Mouse (Mus musculus) urinary bladder, postnatal 25 days (tissue): ENCODE measurements at regions not wholly inside any gene's neighbourhood (a gene's known extent, or its start where the extent isn't known, plus 50 kb on each side); places are given as distances from the start of the nearest gene placed in this dataset.
"Not testable (repeated sequence)": the region's sequence is repeated elsewhere in the genome, so short reads cannot be mapped to it uniquely, and the experiment has no call there.

ENCODE experiments used
- DNase-seq: peaks from one replicate; pipeline ENCODE4 v3.0.0; 2022; ENCODE audit warnings: low spot score

- DNase-seq, result no peak
Measured at GRCm38 (mm10) chr3:34709553-34709952, 59.3 kb downstream of the Sox2 start.

- DNase-seq, result not testable (repeated sequence)
Measured at GRCm38 (mm10) chr3:34712137-34712536, 61.9 kb downstream of the Sox2 start.

DNA sequence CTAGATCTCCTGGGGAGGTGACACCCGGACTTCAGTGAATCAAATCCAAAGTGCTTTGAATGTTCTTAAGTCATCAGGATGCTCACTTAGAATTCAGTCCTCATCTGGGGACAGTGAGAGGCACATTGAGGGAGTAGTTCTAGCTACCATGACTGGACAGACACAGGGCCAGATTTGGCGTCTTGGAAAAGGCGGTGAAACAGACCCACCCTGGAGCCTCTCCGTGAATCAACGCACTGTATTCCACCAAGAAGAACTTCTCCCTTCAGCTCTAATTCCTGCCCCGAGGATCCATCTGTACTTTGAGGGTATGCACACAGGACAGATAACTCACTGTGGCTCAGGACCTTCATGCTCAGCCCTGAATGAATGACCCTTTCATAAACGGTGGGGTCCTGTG is 72.3 kb downstream of the Sox2 start:
- DNase-seq, result no peak

- no peak for DNase-seq
Measured at GRCm38 (mm10) chr3:34726955-34727354, 76.8 kb downstream of the Sox2 start.

DNA sequence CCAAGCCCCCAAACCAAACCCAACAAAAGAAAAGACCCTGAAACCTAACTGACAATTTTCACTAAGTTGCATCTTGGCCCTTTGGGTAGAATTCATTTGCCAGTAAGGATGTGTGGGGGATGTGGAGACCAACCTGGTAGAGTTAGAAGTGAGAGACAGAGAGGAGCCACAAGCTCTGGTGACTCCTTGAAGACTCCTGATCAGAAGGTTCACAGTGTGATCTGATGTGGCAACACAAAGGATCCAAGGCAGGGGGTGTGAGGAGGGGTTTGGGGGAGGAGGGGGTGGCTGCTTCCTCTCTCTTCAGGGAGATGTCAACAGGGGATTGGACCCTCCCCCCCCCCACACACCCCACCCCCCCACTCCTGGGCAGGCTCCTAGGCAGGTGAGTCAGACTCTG is 78.1 kb downstream of the Sox2 start:
- no peak for DNase-seq

DNA sequence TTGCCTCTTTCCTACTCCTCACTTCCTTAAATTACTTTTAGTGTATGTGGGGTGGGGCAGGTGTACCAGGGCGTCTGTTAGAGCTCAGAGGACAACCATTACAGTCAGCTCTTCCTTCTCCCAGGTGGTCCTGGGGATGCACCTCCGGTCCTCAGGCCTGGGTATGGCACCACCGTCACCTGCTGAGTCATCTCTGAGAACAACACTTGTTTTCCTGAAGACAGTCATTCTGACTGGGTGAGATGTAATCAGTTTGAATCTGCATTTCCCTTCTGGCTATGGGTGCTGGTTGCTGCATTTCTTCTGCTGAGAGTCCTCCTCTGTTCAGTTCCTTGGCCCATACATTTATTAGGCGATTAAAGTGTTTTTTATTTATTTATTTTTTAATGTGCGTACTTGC is 84.8 kb downstream of the Sox2 start:
- DNase-seq, result no peak

DNA sequence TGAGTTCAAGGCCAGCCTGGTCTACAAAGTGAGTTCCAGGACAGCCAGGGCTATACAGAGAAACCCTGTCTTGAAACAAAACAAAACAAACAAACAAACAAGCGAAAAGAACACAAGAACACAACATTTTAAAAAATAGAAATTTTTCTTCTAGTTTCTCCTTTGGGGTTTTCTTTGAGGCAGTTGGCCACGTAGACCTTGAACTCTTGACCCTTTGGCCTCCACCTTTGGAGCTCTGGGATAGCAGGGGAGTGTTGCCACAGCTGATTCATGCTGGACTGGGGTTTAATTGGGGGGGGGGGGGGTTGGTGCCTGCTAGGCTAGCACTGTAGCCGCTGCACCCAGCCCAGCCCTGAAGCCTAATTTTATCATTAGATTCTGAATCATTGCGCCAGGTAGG is 87.8 kb downstream of the Sox2 start:
- DNase-seq, result no peak

DNA sequence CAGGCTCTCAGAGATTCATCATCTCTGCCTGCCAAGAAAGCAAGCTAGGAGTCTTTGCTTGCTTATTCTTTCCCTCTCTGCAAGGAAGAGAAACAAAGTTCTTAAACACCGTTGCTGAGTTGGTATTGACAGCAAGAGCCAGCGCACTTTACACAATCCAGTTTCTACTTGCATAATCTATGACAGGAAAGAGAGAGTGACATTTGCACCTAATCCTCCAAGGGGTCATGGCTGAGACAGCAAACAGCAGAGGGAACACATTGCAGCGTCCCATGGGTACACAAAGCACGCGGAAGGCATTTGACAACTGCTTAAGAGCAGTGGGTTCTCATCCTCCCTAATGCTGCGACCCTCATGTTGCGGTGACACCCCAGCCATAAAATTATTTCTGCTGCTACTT is 88.7 kb downstream of the Sox2 start:
- no peak for DNase-seq

DNA sequence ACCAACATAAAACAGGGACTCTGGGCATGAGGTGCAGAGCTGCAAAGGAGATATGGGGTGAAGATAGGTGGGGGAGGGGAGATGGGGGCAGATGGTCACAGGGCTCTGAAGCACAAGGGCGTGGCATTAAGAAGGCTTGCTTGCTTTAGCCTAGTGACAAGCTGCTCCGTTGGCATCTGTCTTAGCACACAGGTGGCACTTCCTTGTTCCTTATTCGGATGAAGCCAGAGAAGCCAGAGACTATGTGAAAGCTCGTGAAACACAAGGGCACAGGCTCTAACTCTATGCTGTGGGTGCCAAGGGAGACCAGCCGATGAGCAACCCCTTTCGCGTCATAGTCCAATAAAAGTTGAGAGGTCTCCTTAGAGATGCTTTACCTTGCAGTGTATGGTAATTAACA is 89.5 kb downstream of the Sox2 start:
- no peak for DNase-seq

DNA sequence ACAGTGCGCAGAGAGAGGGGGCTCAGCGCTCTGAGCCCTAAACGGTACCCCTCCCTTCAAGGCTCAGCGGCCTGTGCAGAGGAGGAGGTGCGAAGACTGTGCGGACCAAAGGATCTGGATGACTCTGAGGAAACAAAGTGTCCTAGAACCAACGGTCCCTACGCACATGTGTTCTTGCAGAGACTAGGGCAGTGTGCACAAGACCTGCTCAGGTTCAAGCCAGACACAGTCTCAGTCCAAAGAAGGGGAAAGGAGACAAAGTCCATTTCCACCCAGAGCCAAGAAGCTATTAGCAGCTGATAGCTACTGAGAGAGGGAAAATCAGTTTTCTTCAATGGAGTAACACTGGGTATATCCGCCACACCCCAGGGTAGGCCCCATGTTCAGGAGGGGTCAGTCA is 89.9 kb downstream of the Sox2 start:
- DNase-seq, result no peak

GRCm38 (mm10) chr3:34745181-34745736 is 95.1 kb downstream of the Sox2 start:
- no peak for DNase-seq

GRCm38 (mm10) chr3:34747499-34748093 is 97.4 kb downstream of the Sox2 start:
- no peak for DNase-seq

- DNase-seq, result no peak
Measured at GRCm38 (mm10) chr3:34749989-34750388, 99.8 kb downstream of the Sox2 start.

DNA sequence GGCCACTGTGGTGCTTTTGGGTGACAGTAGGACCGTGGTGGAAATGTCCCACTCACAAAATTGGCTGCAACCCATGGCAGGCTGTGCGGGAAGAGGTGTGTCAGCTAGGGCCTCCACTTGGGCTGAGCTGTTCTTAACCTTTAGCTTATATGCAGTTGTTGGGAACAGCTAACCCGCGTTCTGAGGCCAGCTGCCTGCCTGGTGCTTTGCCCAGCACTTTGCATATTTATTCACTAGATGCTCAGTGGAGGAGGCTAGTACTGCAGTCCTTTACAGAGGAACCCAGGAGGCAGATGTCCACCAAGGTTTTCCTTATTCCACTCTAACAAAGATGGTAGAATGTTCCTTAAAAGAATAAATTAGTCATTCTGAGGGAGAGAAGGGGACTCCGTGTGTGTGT is 101.3 kb downstream of the Sox2 start:
- no peak for DNase-seq

- DNase-seq, result no peak
Measured at GRCm38 (mm10) chr3:34753557-34753956, 103.4 kb downstream of the Sox2 start.

- no peak for DNase-seq
Measured at GRCm38 (mm10) chr3:34754781-34755180, 104.6 kb downstream of the Sox2 start.

DNA sequence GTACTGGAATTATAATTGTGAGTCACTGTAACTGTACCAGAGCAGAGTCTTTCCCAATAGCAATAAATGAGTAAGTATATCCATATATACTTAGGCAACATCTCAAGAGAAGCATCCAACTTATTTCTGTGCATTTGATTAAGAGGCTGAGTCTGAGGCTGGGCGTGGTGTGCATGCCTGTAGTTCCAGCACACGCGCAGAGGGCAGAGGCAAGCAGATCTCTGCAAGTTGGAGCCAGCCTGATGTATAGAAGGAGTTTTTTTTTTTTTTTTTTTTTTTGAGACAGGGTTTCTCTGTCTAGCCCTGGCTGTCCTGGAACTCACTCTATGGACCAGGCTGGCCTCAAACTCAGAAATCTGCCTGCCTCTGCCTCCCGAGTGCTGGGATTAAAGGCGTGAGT is 105.1 kb downstream of the Sox2 start:
- DNase-seq, result not testable (repeated sequence)

GRCm38 (mm10) chr3:34756632-34757031 is 106.4 kb downstream of the Sox2 start:
- no peak for DNase-seq

- no peak for DNase-seq
Measured at GRCm38 (mm10) chr3:34757130-34757529, 106.9 kb downstream of the Sox2 start.

- no peak for DNase-seq
Measured at GRCm38 (mm10) chr3:34757813-34758510, 107.8 kb downstream of the Sox2 start.

DNA sequence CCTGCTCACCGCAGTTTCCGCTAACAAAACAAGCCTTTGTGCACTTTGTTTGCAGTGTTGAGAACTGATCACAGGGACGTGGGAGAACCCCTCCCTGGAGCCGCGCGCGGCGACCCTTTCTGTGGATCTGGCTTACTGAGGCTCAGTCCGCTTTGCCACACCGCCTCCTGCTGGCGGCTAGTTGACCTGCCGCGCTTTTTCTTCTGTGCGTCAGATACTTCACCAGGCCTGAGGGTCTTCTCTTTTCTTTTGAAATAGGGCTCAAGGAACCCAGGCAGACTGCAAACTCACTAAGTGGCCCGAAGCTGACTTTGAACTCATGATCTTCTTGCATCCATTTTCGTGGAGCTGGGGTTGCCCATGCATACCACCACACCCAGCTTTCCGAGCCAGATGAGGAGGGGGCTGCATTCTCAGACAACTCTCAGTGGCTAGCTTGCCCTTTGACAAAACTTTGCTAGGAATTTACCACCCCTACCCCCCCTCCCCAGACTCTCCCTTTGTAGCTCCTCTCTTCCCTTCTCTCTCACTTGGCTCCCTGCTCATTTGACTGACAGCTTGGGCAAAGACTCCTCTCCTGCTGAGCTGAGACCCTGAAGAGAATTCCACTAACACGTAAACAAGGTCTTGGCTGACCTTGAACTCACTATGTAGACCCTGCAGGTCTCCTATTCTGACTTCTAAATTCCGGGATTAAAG is 109.9 kb downstream of the Sox2 start:
- DNase-seq, result no peak

- DNase-seq, result no peak
Measured at GRCm38 (mm10) chr3:34761162-34761769, 111.1 kb downstream of the Sox2 start.

- DNase-seq, result no peak
Measured at GRCm38 (mm10) chr3:34761783-34762182, 111.6 kb downstream of the Sox2 start.
